Mouse (Mus musculus): Measurements from ENCODE around the gene March9. TPM values are rescaled to one million over a fixed set of nuclear protein-coding genes. Genes with fewer than 3 reads are reported as not detected.

The March9 gene
- polyA plus RNA-seq, 1 experiment from 2014 or later = 1.6 TPM

GRCm38 (mm10) chr10:127091507-127092396 lies 31.8 kb upstream of the March9 start:
- ATAC-seq (ENCODE audit: insufficient number of reproducible peaks, insufficient read depth, low FRiP score, low TSS enrichment, low read depth) = peak; percentile 48; the same call in 1 of the 2 replicates
- WGBS = 7% methylated on average over 51 of the region's 51 CpGs
- peak overlapping the region; percentile 32 for H3K4me3 ChIP-seq
- H3K4me2 ChIP-seq = peak overlapping the region; percentile 55
- peaks cover 17% of the 10 kb centered on the region for H3K36me3 ChIP-seq
- no peaks in the 10 kb centered on the region for H3K9me3 ChIP-seq
- H3K4me1 ChIP-seq = peaks cover 33% of the 10 kb centered on the region
- H3K27me3 ChIP-seq = peaks cover 68% of the 10 kb centered on the region
- peak overlapping the region; percentile 27; the same call in 1 of the 2 replicates for H3K9ac ChIP-seq
- H3K27ac ChIP-seq = no peak overlapping the region

- Histone ChIP-seq H3K9me3 (no peaks in the 10 kb centered on the region), H3K9ac (peak overlapping the region; percentile 27; the same call in 1 of the 2 replicates), H3K36me3 (peaks cover 8% of the 10 kb centered on the region), H3K4me3 (peak overlapping the region; percentile 32), H3K4me1 (peaks cover 33% of the 10 kb centered on the region), H3K4me2 (peak overlapping the region; percentile 55), H3K27me3 (peaks cover 70% of the 10 kb centered on the region), H3K27ac (no peak overlapping the region)
- ATAC-seq (ENCODE audit: insufficient number of reproducible peaks, insufficient read depth, low FRiP score, low TSS enrichment, low read depth) = no peak
- 7% methylated on average over 57 of the region's 57 CpGs for WGBS
These were observed 30.8 kb upstream of the March9 start for GRCm38 (mm10) chr10:127090560-127091411.

- H3K9ac ChIP-seq = no peak overlapping the region
- 73% methylated on average over 6 of the region's 6 CpGs for WGBS
- H3K4me3 ChIP-seq = no peak overlapping the region
- no peak overlapping the region for H3K27ac ChIP-seq
- peaks cover 19% of the 10 kb centered on the region for H3K4me1 ChIP-seq
- no peak overlapping the region for H3K4me2 ChIP-seq
- no peak for ATAC-seq (ENCODE audit: insufficient number of reproducible peaks, insufficient read depth, low FRiP score, low TSS enrichment, low read depth)
- no peaks in the 10 kb centered on the region for H3K36me3 ChIP-seq
- H3K9me3 ChIP-seq = no peaks in the 10 kb centered on the region
- H3K27me3 ChIP-seq = peaks cover 88% of the 10 kb centered on the region
These were observed 25.6 kb upstream of the March9 start for GRCm38 (mm10) chr10:127085633-127086032.

GRCm38 (mm10) chr10:127085052-127085451 lies 25.1 kb upstream of the March9 start:
- Histone ChIP-seq H3K27ac (no peak overlapping the region), H3K36me3 (no peaks in the 10 kb centered on the region), H3K9me3 (no peaks in the 10 kb centered on the region), H3K27me3 (peaks cover 88% of the 10 kb centered on the region), H3K4me2 (no peak overlapping the region), H3K9ac (no peak overlapping the region), H3K4me1 (peaks cover 22% of the 10 kb centered on the region), H3K4me3 (no peak overlapping the region)
- no peak for ATAC-seq (ENCODE audit: insufficient number of reproducible peaks, insufficient read depth, low FRiP score, low TSS enrichment, low read depth)
- 81% methylated on average over 9 of the region's 9 CpGs for WGBS

GRCm38 (mm10) chr10:127083915-127084306 lies 23.9 kb upstream of the March9 start:
- ATAC-seq (ENCODE audit: insufficient number of reproducible peaks, insufficient read depth, low FRiP score, low TSS enrichment, low read depth) = no peak
- 49% methylated on average over 5 of the region's 5 CpGs for WGBS
- peaks cover 88% of the 10 kb centered on the region for H3K27me3 ChIP-seq

GRCm38 (mm10) chr10:127083292-127083914 lies 23.4 kb upstream of the March9 start:
- Histone ChIP-seq H3K27ac (no peak overlapping the region), H3K4me1 (peaks cover 28% of the 10 kb centered on the region), H3K4me2 (no peak overlapping the region), H3K9ac (no peak overlapping the region), H3K9me3 (no peaks in the 10 kb centered on the region), H3K4me3 (no peak overlapping the region), H3K36me3 (no peaks in the 10 kb centered on the region), H3K27me3 (peaks cover 88% of the 10 kb centered on the region)
- WGBS = 29% methylated on average over 8 of the region's 8 CpGs
- ATAC-seq (ENCODE audit: insufficient number of reproducible peaks, insufficient read depth, low FRiP score, low TSS enrichment, low read depth) = no peak

More at GRCm38 (mm10) chr10:127083915-127084306, 23.9 kb upstream of the March9 start:
- no peaks in the 10 kb centered on the region for H3K36me3 ChIP-seq
- no peaks in the 10 kb centered on the region for H3K9me3 ChIP-seq
- H3K27ac ChIP-seq = no peak overlapping the region
- H3K4me3 ChIP-seq = no peak overlapping the region
- no peak overlapping the region for H3K9ac ChIP-seq
- peaks cover 27% of the 10 kb centered on the region for H3K4me1 ChIP-seq
- H3K4me2 ChIP-seq = no peak overlapping the region

GRCm38 (mm10) chr10:127081996-127082620 lies 22.1 kb upstream of the March9 start:
- H3K4me3 ChIP-seq = peak overlapping the region; percentile 63; the same call in 1 of the 2 replicates

GRCm38 (mm10) chr10:127080901-127081780 lies 21.2 kb upstream of the March9 start:
- Histone ChIP-seq H3K4me2 (peak overlapping the region; percentile 99), H3K36me3 (no peaks in the 10 kb centered on the region), H3K4me3 (peak overlapping the region; percentile 63), H3K9ac (peak overlapping the region; percentile 53), H3K4me1 (peaks cover 38% of the 10 kb centered on the region), H3K27me3 (peaks cover 94% of the 10 kb centered on the region), H3K9me3 (no peaks in the 10 kb centered on the region), H3K27ac (no peak overlapping the region)
- 3% methylated on average over 48 of the region's 48 CpGs for WGBS
- no peak for ATAC-seq (ENCODE audit: insufficient number of reproducible peaks, insufficient read depth, low FRiP score, low TSS enrichment, low read depth)

More at GRCm38 (mm10) chr10:127081996-127082620, 22.1 kb upstream of the March9 start:
- H3K9me3 ChIP-seq = no peaks in the 10 kb centered on the region
- WGBS = 29% methylated on average over 8 of the region's 8 CpGs
- no peaks in the 10 kb centered on the region for H3K36me3 ChIP-seq
- peaks cover 38% of the 10 kb centered on the region for H3K4me1 ChIP-seq
- H3K9ac ChIP-seq = no peak overlapping the region
- peak overlapping the region; percentile 99 for H3K4me2 ChIP-seq
- peaks cover 88% of the 10 kb centered on the region for H3K27me3 ChIP-seq
- no peak overlapping the region for H3K27ac ChIP-seq
- ATAC-seq (ENCODE audit: insufficient number of reproducible peaks, insufficient read depth, low FRiP score, low TSS enrichment, low read depth) = no peak

GRCm38 (mm10) chr10:127079665-127080391 lies 19.8 kb upstream of the March9 start:
- H3K4me1 ChIP-seq = peaks cover 38% of the 10 kb centered on the region
- 2% methylated on average over 67 of the region's 70 CpGs for WGBS
- no peaks in the 10 kb centered on the region for H3K9me3 ChIP-seq
- peak overlapping the region; percentile 99 for H3K4me2 ChIP-seq
- peak; percentile 23; the same call in 1 of the 2 replicates for ATAC-seq (ENCODE audit: insufficient number of reproducible peaks, insufficient read depth, low FRiP score, low TSS enrichment, low read depth)
- H3K27me3 ChIP-seq = peaks cover 98% of the 10 kb centered on the region
- peak overlapping the region; percentile 63 for H3K4me3 ChIP-seq
- no peak overlapping the region for H3K27ac ChIP-seq
- H3K9ac ChIP-seq = peak overlapping the region; percentile 74
- H3K36me3 ChIP-seq = no peaks in the 10 kb centered on the region
